In the genomic region with DNA sequence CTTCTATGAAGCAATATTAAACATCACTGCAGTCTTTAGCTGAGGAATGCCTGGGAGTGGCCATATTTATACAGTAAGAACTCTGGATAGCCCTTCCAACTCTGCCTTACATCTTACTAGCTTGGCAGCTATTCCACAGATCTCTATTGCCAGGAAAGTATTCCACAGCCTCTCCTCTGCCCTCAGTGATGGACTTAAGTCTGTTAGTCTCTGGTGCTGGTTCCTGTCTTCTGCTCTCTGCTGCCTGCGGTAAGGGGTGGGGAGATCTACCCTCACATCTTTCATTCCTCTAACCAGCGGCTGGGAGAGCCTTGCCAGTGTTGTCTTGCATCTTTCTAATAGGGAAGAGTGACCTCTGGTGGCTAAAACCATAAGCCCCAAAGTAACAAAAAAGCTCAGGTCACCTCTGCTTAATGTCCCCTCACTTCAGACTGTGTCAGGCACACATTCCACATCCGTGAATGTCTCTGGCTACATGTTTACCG, we compare ENCODE assay signal across 9 mouse cellular contexts. TPM values are rescaled to one million over a fixed set of nuclear protein-coding genes. Genes with fewer than 3 reads are reported as not detected.
DNase-seq lines count a peak whose midpoint lies in the region; ATAC-seq and TF ChIP-seq lines count a peak whose summit lies in the region.
"Had no signal": no experiment of that assay in that cellular context is flagged by ENCODE, and none has a peak within 500 bp of the region (broad histone marks: within the 10 kb centered on the region; RNA-seq: fewer than 3 reads in every experiment).

No protein-coding gene starts in this region.

- WGBS in forebrain, embryonic 10.5 days, result 20% methylated on average over 4 of the region's 4 CpGs
- 22% methylated on average over 4 of the region's 4 CpGs for WGBS in forebrain, embryonic 11.5 days
- 6% methylated on average over 4 of the region's 4 CpGs for WGBS in heart, embryonic 14.5 days
- WGBS in liver, postnatal 0 days (ENCODE audit: insufficient replicate concordance), result 10% methylated on average over 4 of the region's 4 CpGs

- H3K4me3 ChIP-seq in forebrain, embryonic 10.5 days, result no peak overlapping the region
- H3K4me3 ChIP-seq in forebrain, embryonic 11.5 days (ENCODE audit: low read depth, low read length), result no peak overlapping the region
- H3K4me3 ChIP-seq in heart, embryonic 14.5 days (ENCODE audit: control insufficient read depth in 1 of 2, insufficient read depth in 1 of 2, low read depth in 1 of 2, low read length in 2 of 2), result no peak overlapping the region
- H3K4me3 ChIP-seq in liver, postnatal 0 days (ENCODE audit: low read depth, low read length), result no peak overlapping the region

- H3K4me2 ChIP-seq in forebrain, embryonic 11.5 days (ENCODE audit: low read depth, low read length, severe bottlenecking), result no peak overlapping the region
- 0 out of 2 replicates have a peak overlapping the region, but pooled peaks have one; percentile 11 for H3K4me2 ChIP-seq in heart, embryonic 14.5 days (ENCODE audit: low read length)
- H3K4me2 ChIP-seq in liver, postnatal 0 days (ENCODE audit: low read depth, low read length), result no peak overlapping the region

- peak; percentile 32 for DNase-seq in forebrain, embryonic 10.5 days (ENCODE audit: extremely low spot score, low spot score)
- DNase-seq in forebrain, embryonic 11.5 days (ENCODE audit: low spot score), result no peak
- peak; percentile 47 for DNase-seq in T-cell, adult 2 months (ENCODE audit: low spot score)
- peak; percentile 61 for DNase-seq in embryo, embryonic 11.5 days (ENCODE audit: low read depth, low spot score)
- peak; percentile 67 for DNase-seq in kidney, postnatal 10 days
- no peak for DNase-seq in liver, postnatal 0 days
- DNase-seq in retina, postnatal 1 day, result peak; percentile 83

- no peaks in the 10 kb centered on the region for H3K36me3 ChIP-seq in forebrain, embryonic 10.5 days (replicated peaks)
- no peaks in the 10 kb centered on the region for H3K36me3 ChIP-seq in forebrain, embryonic 11.5 days (ENCODE audit: control insufficient read depth, insufficient read depth, low read length)
- no peaks in the 10 kb centered on the region; the same call in 1 of the 2 replicates for H3K36me3 ChIP-seq in heart, embryonic 14.5 days (ENCODE audit: control insufficient read depth, insufficient read depth, low read length)
- no peaks in the 10 kb centered on the region for H3K36me3 ChIP-seq in liver, postnatal 0 days (replicated peaks; ENCODE audit: insufficient read depth, low read length)

- no peak for TF ChIP-seq EP300 in liver, postnatal 0 days (IDR thresholded peaks at IDR 0.05; ENCODE audit: low read depth)

- TF ChIP-seq CTCF in liver, postnatal 0 days (IDR thresholded peaks at IDR 0.05; ENCODE audit: low read depth), result peak; percentile 74

- no peak overlapping the region for H3K27ac ChIP-seq in forebrain, embryonic 10.5 days
- no peak overlapping the region for H3K27ac ChIP-seq in forebrain, embryonic 11.5 days (ENCODE audit: low read depth, low read length)
- peak overlapping the region; percentile 56 for H3K27ac ChIP-seq in heart, embryonic 14.5 days (replicated peaks in 1 of 2; ENCODE audit: control insufficient read depth in 1 of 2, insufficient read depth in 1 of 2, low read depth in 2 of 2, low read length in 2 of 2)
- H3K27ac ChIP-seq in liver, postnatal 0 days (ENCODE audit: low read depth), result no peak overlapping the region
- H3K27ac ChIP-seq: macrophage had no signal

- H3K9ac ChIP-seq in forebrain, embryonic 11.5 days (ENCODE audit: low read length), result no peak overlapping the region
- H3K9ac ChIP-seq in heart, embryonic 14.5 days (ENCODE audit: low read length), result no peak overlapping the region
- H3K9ac ChIP-seq in liver, postnatal 0 days (replicated peaks), result no peak overlapping the region

- H3K27me3 ChIP-seq in forebrain, embryonic 10.5 days (ENCODE audit: poor library complexity, severe bottlenecking), result no peaks in the 10 kb centered on the region
- no peaks in the 10 kb centered on the region for H3K27me3 ChIP-seq in forebrain, embryonic 11.5 days (ENCODE audit: control insufficient read depth, insufficient read depth, low read length)
- H3K27me3 ChIP-seq in heart, embryonic 14.5 days (ENCODE audit: control insufficient read depth, insufficient read depth, low read length), result no peaks in the 10 kb centered on the region
- no peaks in the 10 kb centered on the region for H3K27me3 ChIP-seq in liver, postnatal 0 days (ENCODE audit: insufficient read depth, low read length)

- no peak for ATAC-seq in forebrain, embryonic 11.5 days (replicated peaks; ENCODE audit: low FRiP score)
- ATAC-seq in heart, embryonic 14.5 days (ENCODE audit: insufficient number of reproducible peaks, insufficient read depth, low FRiP score, low read depth), result peak; percentile 45
- ATAC-seq in liver, postnatal 0 days, result peak; percentile 78

- H3K9me3 ChIP-seq in forebrain, embryonic 10.5 days, result no peaks in the 10 kb centered on the region
- no peaks in the 10 kb centered on the region for H3K9me3 ChIP-seq in forebrain, embryonic 11.5 days (ENCODE audit: control insufficient read depth, low read length)
- H3K9me3 ChIP-seq in heart, embryonic 14.5 days (ENCODE audit: control insufficient read depth, low read length), result no peaks in the 10 kb centered on the region
- no peaks in the 10 kb centered on the region for H3K9me3 ChIP-seq in liver, postnatal 0 days (ENCODE audit: low read length)

- peaks cover 15% of the 10 kb centered on the region for H3K4me1 ChIP-seq in forebrain, embryonic 10.5 days
- no peaks in the 10 kb centered on the region for H3K4me1 ChIP-seq in forebrain, embryonic 11.5 days (replicated peaks; ENCODE audit: control insufficient read depth, insufficient read depth, low read length)
- peaks cover 20 to 59% of the 10 kb centered on the region in 2 experiments for H3K4me1 ChIP-seq in heart, embryonic 14.5 days (ENCODE audit: control insufficient read depth in 2 of 2, insufficient read depth in 2 of 2, low read length in 2 of 2)
- H3K4me1 ChIP-seq in liver, postnatal 0 days (ENCODE audit: insufficient read depth), result peaks cover 7% of the 10 kb centered on the region; the same call in 1 of the 2 replicates

RNA-seq across cellular contexts. Expression of gene Rassf8, which starts 46.6 kb away (rescaled TPM):
- 1.7 and 2.3 TPM in 2 replicates for polyA plus RNA-seq in forebrain, embryonic 10.5 days (2016; fragmentation: Nextera tagmentation; extraction: Ambion mirVana)
- 4.0 and 4.3 TPM in 2 replicates for polyA plus RNA-seq in forebrain, embryonic 11.5 days (2014; fragmentation: Nextera tagmentation; extraction: Ambion mirVana)
- 12.7 and 15.7 TPM in 2 replicates for polyA plus RNA-seq in heart, embryonic 14.5 days (2014; fragmentation: Nextera tagmentation; extraction: Ambion mirVana)
- polyA plus RNA-seq in liver, postnatal 0 days (2015; fragmentation: Nextera tagmentation; extraction: Ambion mirVana), result 4.6 and 4.9 TPM in 2 replicates

Comparison
In these comparisons a context has a peak if more than half of its experiments do, and no peak if none do; other contexts are left out.
1. DNase-seq: peak in forebrain, embryonic 10.5 days (single experiment), T-cell, adult 2 months (single experiment), embryo, embryonic 11.5 days (single experiment), kidney, postnatal 10 days (single experiment) and retina, postnatal 1 day (single experiment); none in forebrain, embryonic 11.5 days (single experiment) and liver, postnatal 0 days (single experiment).
2. H3K27ac ChIP-seq: peak in heart, embryonic 14.5 days (2 of 2); none in forebrain, embryonic 10.5 days (single experiment), forebrain, embryonic 11.5 days (single experiment) and liver, postnatal 0 days (single experiment).